Mouse (Mus musculus) neural tube, embryonic 10.5 days (tissue): ENCODE data around the gene Ifih1.

ENCODE experiments used
- DNase-seq: peaks from one replicate; pipeline ENCODE4 v3.0.0-alpha.2; 2017; ENCODE audit warnings: low spot score; ENCODE audit errors: extremely low spot score

Ifih1 gene

DNA sequence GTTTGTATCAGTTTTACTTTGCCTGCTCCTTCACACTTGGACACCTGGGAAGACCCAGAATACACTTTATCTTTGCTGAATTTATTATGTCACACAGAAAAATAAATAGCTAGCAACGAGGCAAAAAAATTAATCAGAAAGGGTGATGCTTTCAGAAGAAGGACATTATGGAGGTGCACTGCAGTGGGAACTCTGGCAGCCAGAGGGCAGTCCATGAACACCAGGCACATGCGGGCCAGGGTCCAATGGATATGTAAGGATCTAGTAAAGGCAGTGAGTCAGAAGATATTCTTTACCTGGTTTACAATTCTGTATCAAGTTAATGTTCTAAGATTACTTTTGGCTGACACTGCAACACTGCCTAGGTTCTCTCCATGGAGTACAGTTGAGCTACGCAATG lies 96.4 kb downstream of the Ifih1 start:
- DNase-seq = no peak

DNA sequence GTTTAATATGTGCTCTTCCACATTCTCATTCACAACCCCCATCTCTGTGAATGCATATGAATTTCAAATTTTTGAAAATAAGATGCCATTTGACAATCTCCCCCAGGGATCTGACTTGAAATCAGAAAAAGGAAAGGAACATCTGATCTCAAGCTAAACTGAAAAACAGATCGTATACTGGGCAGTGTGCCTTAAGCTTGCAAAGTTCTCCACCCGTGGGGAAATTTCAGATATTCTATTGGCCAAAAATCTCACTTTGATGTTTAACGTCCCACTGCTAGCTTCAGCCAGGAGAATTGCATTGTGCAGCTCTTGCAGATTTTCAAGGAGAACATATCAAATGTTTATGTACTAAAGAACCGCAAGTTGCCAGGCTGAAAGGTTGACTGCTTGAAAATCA lies 96.9 kb downstream of the Ifih1 start:
- DNase-seq = no peak

DNA sequence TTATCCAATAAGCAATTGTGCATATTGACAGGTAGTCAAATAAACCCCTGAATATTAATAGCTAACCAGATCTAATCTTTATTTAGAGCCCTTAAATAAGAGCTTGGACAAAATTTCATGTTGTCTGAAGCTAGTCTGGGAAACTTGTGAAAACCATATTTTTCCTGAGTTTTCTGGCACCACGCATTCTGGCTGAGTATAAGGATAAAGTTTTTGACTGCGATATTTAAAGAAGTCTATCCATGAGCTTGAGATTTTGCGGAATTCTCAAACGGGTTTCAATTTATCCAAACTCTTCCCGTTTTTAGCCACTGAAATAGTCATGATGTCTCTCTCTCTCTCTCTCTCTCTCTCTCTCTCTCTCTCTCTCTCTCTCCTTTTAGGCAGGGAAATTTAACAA lies 98.0 kb downstream of the Ifih1 start:
- DNase-seq = no peak
